Mouse (Mus musculus) layer of hippocampus, adult 11-12 months (tissue): ENCODE data around the gene Ermard.

Experiments used
- DNase-seq: peaks from one replicate; pipeline ENCODE4 v3.0.0; 2022; ENCODE audit warnings: low spot score

Ermard gene

GRCm38 (mm10) chr17:15120569-15120968, 79.6 kb downstream of the Ermard start:
- no peak for DNase-seq

DNA sequence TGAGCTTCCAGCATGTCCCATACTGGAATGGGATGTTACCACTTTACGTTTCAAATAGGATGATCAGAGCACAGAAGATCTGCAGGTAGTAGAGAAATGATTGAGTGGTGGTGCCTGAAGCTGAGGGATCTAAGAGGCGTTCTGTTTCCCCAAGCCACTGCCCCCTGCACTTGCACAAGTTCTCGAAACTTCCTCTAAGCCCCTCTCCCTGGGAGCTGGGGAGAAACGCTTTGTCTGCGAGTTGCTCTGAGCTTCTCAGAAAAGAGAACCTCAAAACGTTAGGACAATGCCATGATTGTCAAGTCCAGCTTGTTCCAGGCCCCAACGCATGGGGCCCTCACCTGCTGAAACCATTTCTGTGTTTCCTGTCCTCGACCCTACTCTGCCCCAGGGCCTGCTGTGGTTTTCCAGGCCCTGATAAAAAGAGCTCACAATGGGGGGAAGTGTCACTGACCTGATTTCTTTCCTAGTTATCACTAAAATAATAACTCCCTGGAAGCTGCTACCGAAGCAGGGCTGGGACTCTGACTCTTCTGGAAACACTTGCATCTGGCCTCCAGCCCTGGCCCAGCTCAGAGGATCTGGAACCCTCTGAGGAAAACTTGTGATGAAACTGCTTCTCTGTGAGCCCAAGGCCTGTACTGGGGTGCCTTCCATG, 88.8 kb downstream of the Ermard start:
- DNase-seq: no peak

DNA sequence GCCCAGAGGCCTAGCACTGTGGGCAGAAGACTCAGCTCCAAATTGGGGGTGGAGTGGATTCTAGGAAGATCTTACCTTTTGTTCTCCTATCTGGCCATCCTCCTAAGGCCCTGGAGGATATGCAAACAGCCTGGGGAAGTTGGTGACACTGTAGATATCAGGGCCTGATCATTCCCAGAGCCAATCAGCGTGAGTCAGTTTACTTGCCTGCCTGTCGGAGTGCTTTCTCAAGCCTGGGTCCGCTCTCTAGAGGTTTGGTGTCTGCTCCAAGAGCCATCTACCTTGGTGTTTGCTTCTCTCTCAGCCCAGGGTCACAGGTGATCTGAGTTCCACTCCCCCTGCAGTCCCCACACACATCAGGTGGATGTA, 89.3 kb downstream of the Ermard start:
- DNase-seq: no peak

DNA sequence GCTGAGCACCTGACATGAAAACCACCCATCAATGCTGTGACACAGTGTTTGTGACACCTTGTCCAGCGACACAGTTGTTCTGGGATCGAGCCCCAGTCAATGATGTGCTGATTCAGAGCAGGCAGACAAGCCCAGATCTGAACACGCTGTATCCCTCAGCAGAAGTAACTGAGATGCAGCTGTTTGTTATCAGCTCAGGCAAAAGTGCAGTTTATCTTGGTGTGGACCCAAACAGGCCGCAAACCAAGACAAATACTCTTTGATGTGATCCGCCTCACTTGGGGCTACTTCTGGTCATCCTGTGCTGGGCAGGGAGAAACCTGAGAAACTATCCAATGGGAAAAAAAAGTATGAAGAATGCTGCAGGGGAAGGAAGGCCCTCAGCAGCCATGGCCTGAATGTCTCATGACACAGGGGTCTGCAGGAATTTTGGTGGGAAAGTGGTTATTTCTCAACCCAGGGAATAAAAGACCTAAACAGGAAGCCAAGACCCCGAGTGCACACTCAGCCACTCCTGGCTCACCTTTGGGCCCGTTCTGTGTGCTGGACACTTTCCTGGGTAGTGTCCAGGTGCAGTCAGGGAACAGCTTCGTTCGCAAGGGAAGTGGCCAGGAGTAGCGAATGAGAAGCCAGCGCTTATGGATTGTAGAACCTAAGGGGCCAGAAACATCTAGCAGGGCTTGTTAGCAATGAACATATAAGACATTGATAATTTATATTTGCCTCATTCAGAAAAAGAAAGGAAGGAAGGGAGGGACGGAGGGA, 94.1 kb downstream of the Ermard start:
- DNase-seq: no peak

DNA sequence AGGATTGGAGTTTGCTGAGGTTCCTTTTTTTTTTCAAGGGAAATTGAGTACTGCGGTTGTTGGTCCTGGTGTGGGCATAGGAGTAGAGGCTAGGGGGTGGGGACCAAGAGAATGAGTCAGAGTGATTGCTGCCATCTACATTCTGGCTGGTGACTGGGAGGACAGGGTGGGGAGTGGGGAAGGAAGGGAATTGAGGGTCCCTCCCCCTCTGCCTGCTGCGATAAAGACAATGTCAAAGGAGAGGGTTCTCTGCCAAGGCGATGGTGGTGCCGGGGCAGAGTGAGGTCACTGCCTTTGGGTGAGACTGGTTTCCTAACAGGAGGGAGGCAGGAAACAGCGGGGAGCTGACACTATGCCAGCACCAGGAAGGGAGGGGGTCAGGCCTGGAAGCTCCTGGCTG, 96.4 kb downstream of the Ermard start:
- DNase-seq: no peak
